12 mouse cellular contexts compared by ENCODE assay signal in genomic region chr17:57082481-57082880, GRCm38 (mm10).
"Had no signal": no experiment of that assay in that cellular context is flagged by ENCODE, and none has a peak within 500 bp of the region (broad histone marks: within the 10 kb centered on the region; RNA-seq: fewer than 3 reads in every experiment).

No protein-coding gene starts in this region.

- H3K36me3 ChIP-seq: limb, embryonic 10.5 days; liver, embryonic 15.5 days had no signal

- H3K9me3 ChIP-seq: limb, embryonic 10.5 days; liver, embryonic 15.5 days; midbrain, embryonic 13.5 days had no signal

- ATAC-seq: lung, postnatal 0 days; midbrain, embryonic 13.5 days had no signal

- H3K27ac ChIP-seq: left cerebral cortex, adult 2 months; limb, embryonic 10.5 days; liver, embryonic 15.5 days; midbrain, embryonic 13.5 days had no signal

- H3K4me3 ChIP-seq: left cerebral cortex, adult 2 months; limb, embryonic 10.5 days; liver, embryonic 15.5 days; midbrain, embryonic 13.5 days had no signal

- H3K4me2 ChIP-seq: liver, embryonic 11.5 days; liver, embryonic 15.5 days; midbrain, embryonic 13.5 days had no signal

- DNase-seq: kidney, adult 8-10 months; kidney, postnatal 10 days; lung, adult 2 months; lung, postnatal 36 days; right cerebral cortex, adult 18-20 months; right cerebral cortex, postnatal 25 days had no signal

- H3K9ac ChIP-seq: liver, embryonic 15.5 days; midbrain, embryonic 13.5 days had no signal

- H3K27me3 ChIP-seq: midbrain, embryonic 13.5 days had no signal
